Mouse (Mus musculus) megakaryocyte-erythroid progenitor cell, adult 5-6 weeks (primary cell): Measurements from ENCODE around the gene Ddah2. TPM values are rescaled to one million over a fixed set of nuclear protein-coding genes. Genes with fewer than 3 reads are reported as not detected.
A peak's percentile ranks its signal among the peaks of the same experiment; 100 is the strongest.

Experiments
- ATAC-seq: replicated peaks from 2 replicates; pipeline ENCODE4 v1.8.0; 2016; ENCODE audit warnings: mild to moderate bottlenecking, inconsistent platforms; ENCODE audit not compliant: severe bottlenecking, poor library complexity, low FRiP score, low TSS enrichment
- total RNA-seq, 2 experiments: library from RNA; stranded (forward) in 1 of 2; stranded (reverse) in 1 of 2; fragments of 200-1000, 215-1000 nt in 1 of 2; fragments of >200 nt in 1 of 2; fragmentation: Nextera tagmentation in 1 of 2; gene quantifications; 2 replicates each; pipeline ENCODE4 v1.2.3; 2014 to 2017

Ddah2 gene
- total RNA-seq, 2 experiments from 2014 or later: 4.6 to 7.6 TPM

- no peak for ATAC-seq
Observed at GRCm38 (mm10) chr17:35092403-35093198, 33.8 kb downstream of the Ddah2 start.

- ATAC-seq: no peak
Observed at GRCm38 (mm10) chr17:35094475-35095365, 35.9 kb downstream of the Ddah2 start.

GRCm38 (mm10) chr17:35096597-35096996 lies 37.8 kb downstream of the Ddah2 start:
- no peak for ATAC-seq

- no peak for ATAC-seq
Observed at GRCm38 (mm10) chr17:35097164-35097655, 38.4 kb downstream of the Ddah2 start.

GRCm38 (mm10) chr17:35100196-35100765 lies 41.4 kb downstream of the Ddah2 start:
- no peak for ATAC-seq

GRCm38 (mm10) chr17:35101161-35101560 lies 42.3 kb downstream of the Ddah2 start:
- no peak for ATAC-seq

GRCm38 (mm10) chr17:35102299-35102698 lies 43.5 kb downstream of the Ddah2 start:
- ATAC-seq: no peak

- ATAC-seq: peak; percentile 29
Observed at GRCm38 (mm10) chr17:35103221-35103690, 44.4 kb downstream of the Ddah2 start.

GRCm38 (mm10) chr17:35104079-35104478 lies 45.2 kb downstream of the Ddah2 start:
- ATAC-seq: no peak

- ATAC-seq: peak; percentile 87
Observed at GRCm38 (mm10) chr17:35104754-35105153, 45.9 kb downstream of the Ddah2 start.

- ATAC-seq: peak; percentile 12; the same call in 1 of the 2 replicates
Observed at GRCm38 (mm10) chr17:35105740-35106389, 47.0 kb downstream of the Ddah2 start.

- no peak for ATAC-seq
Observed at GRCm38 (mm10) chr17:35106522-35106921, 47.7 kb downstream of the Ddah2 start.

GRCm38 (mm10) chr17:35108097-35108496 lies 49.3 kb downstream of the Ddah2 start, which contains the start of gene Ly6g5c:
Ly6g5c (plus strand) TSS chr17:35108279.
- ATAC-seq: no peak

Other genes starting within 250 kb of the Ddah2 start
Only the 30 nearest of the 45 such genes appear.
- gene Slc44a4, start 144.6 kb upstream of the Ddah2 start, total RNA-seq (2014; fragmentation: Nextera tagmentation): not detected in 2 replicates
- not detected in 2 replicates for gene Slc44a4, start 144.6 kb upstream of the Ddah2 start, total RNA-seq (2017)
- 5.2 and 7.0 TPM in 2 replicates for gene Neu1, start 127.8 kb upstream of the Ddah2 start, total RNA-seq (2014; fragmentation: Nextera tagmentation)
- 3.7 and 5.4 TPM in 2 replicates for gene Neu1, start 127.8 kb upstream of the Ddah2 start, total RNA-seq (2017)
- 13.6 and 28.5 TPM in 2 replicates for gene Hspa1b, start 99.8 kb upstream of the Ddah2 start, total RNA-seq (2014; fragmentation: Nextera tagmentation)
- gene Hspa1b, start 99.8 kb upstream of the Ddah2 start, total RNA-seq (2017): 62.5 and 83.5 TPM in 2 replicates
- gene Gm20481, start 89.1 kb upstream of the Ddah2 start, total RNA-seq (2014; fragmentation: Nextera tagmentation): not detected in 2 replicates
- not detected in 2 replicates for gene Gm20481, start 89.1 kb upstream of the Ddah2 start, total RNA-seq (2017)
- gene Hspa1a, start 86.9 kb upstream of the Ddah2 start, total RNA-seq (2014; fragmentation: Nextera tagmentation): 6.5 and 10.1 TPM in 2 replicates
- 30.2 and 43.3 TPM in 2 replicates for gene Hspa1a, start 86.9 kb upstream of the Ddah2 start, total RNA-seq (2017)
- not detected in 2 replicates for gene Hspa1l, start 86.3 kb upstream of the Ddah2 start, total RNA-seq (2014; fragmentation: Nextera tagmentation)
- gene Hspa1l, start 86.3 kb upstream of the Ddah2 start, total RNA-seq (2017): not detected in 2 replicates
- 269 and 281 TPM in 2 replicates for gene Lsm2, start 77.2 kb upstream of the Ddah2 start, total RNA-seq (2014; fragmentation: Nextera tagmentation)
- 34.8 and 79.7 TPM in 2 replicates for gene Lsm2, start 77.2 kb upstream of the Ddah2 start, total RNA-seq (2017)
- gene Vars, start 58.0 kb upstream of the Ddah2 start, total RNA-seq (2014; fragmentation: Nextera tagmentation): 137 and 213 TPM in 2 replicates
- gene Vars, start 58.0 kb upstream of the Ddah2 start, total RNA-seq (2017): 226 and 342 TPM in 2 replicates
- gene Vwa7, start 42.5 kb upstream of the Ddah2 start, total RNA-seq (2014; fragmentation: Nextera tagmentation): 0.31 and 0.54 TPM in 2 replicates
- gene Vwa7, start 42.5 kb upstream of the Ddah2 start, total RNA-seq (2017): 0.15 and 0.19 TPM in 2 replicates
- gene Sapcd1, start 31.0 kb upstream of the Ddah2 start, total RNA-seq (2014; fragmentation: Nextera tagmentation): 9.4 and 14.7 TPM in 2 replicates
- 4.2 TPM in 1 of 2 replicates, not detected in the other for gene Sapcd1, start 31.0 kb upstream of the Ddah2 start, total RNA-seq (2017)
- gene Msh5, start 12.3 kb upstream of the Ddah2 start, total RNA-seq (2014; fragmentation: Nextera tagmentation): 10.0 and 10.6 TPM in 2 replicates
- gene Msh5, start 12.3 kb upstream of the Ddah2 start, total RNA-seq (2017): 2.4 and 3.1 TPM in 2 replicates
- 126 and 137 TPM in 2 replicates for gene Clic1, start 9.1 kb upstream of the Ddah2 start, total RNA-seq (2014; fragmentation: Nextera tagmentation)
- gene Clic1, start 9.1 kb upstream of the Ddah2 start, total RNA-seq (2017): 137 and 183 TPM in 2 replicates
- gene Ly6g6c, start 6.4 kb downstream of the Ddah2 start, total RNA-seq (2014; fragmentation: Nextera tagmentation): not detected in 2 replicates
- gene Ly6g6c, start 6.4 kb downstream of the Ddah2 start, total RNA-seq (2017): not detected in 2 replicates
- gene Mpig6b, start 7.1 kb downstream of the Ddah2 start, total RNA-seq (2014; fragmentation: Nextera tagmentation): 0.32 TPM in 1 of 2 replicates, not detected in the other
- gene Mpig6b, start 7.1 kb downstream of the Ddah2 start, total RNA-seq (2017): not detected in 2 replicates
- gene Ly6g6e, start 17.9 kb downstream of the Ddah2 start, total RNA-seq (2014; fragmentation: Nextera tagmentation): not detected in 2 replicates
- not detected in 2 replicates for gene Ly6g6e, start 17.9 kb downstream of the Ddah2 start, total RNA-seq (2017)
- not detected in 2 replicates for gene Ly6g6d, start 19.0 kb downstream of the Ddah2 start, total RNA-seq (2014; fragmentation: Nextera tagmentation)
- not detected in 2 replicates for gene Ly6g6d, start 19.0 kb downstream of the Ddah2 start, total RNA-seq (2017)
- gene Ly6g6f, start 26.6 kb downstream of the Ddah2 start, total RNA-seq (2014; fragmentation: Nextera tagmentation): not detected in 2 replicates
- not detected in 2 replicates for gene Ly6g6f, start 26.6 kb downstream of the Ddah2 start, total RNA-seq (2017)
- 62.9 and 76.7 TPM in 2 replicates for gene Abhd16a, start 30.2 kb downstream of the Ddah2 start, total RNA-seq (2014; fragmentation: Nextera tagmentation)
- 38.5 and 46.7 TPM in 2 replicates for gene Abhd16a, start 30.2 kb downstream of the Ddah2 start, total RNA-seq (2017)
- gene Ly6g5c, start 49.2 kb downstream of the Ddah2 start, total RNA-seq (2014; fragmentation: Nextera tagmentation): not detected in 2 replicates
- gene Ly6g5c, start 49.2 kb downstream of the Ddah2 start, total RNA-seq (2017): not detected in 2 replicates
- 0.42 and 1.1 TPM in 2 replicates for gene Ly6g5b, start 56.4 kb downstream of the Ddah2 start, total RNA-seq (2014; fragmentation: Nextera tagmentation)
- gene Ly6g5b, start 56.4 kb downstream of the Ddah2 start, total RNA-seq (2017): 0.99 TPM in 1 of 2 replicates, not detected in the other
- gene Gpank1, start 62.4 kb downstream of the Ddah2 start, total RNA-seq (2014; fragmentation: Nextera tagmentation): 30.4 and 31.5 TPM in 2 replicates
- gene Gpank1, start 62.4 kb downstream of the Ddah2 start, total RNA-seq (2017): 36.2 and 37.7 TPM in 2 replicates
- gene Csnk2b, start 63.0 kb downstream of the Ddah2 start, total RNA-seq (2014; fragmentation: Nextera tagmentation): 340 and 451 TPM in 2 replicates
- 319 and 482 TPM in 2 replicates for gene Csnk2b, start 63.0 kb downstream of the Ddah2 start, total RNA-seq (2017)
- 0.70 and 6.3 TPM in 2 replicates for gene D17H6S53E, start 67.3 kb downstream of the Ddah2 start, total RNA-seq (2014; fragmentation: Nextera tagmentation)
- 4.4 and 9.0 TPM in 2 replicates for gene D17H6S53E, start 67.3 kb downstream of the Ddah2 start, total RNA-seq (2017)
- gene Apom, start 73.0 kb downstream of the Ddah2 start, total RNA-seq (2014; fragmentation: Nextera tagmentation): not detected in 2 replicates
- not detected in 2 replicates for gene Apom, start 73.0 kb downstream of the Ddah2 start, total RNA-seq (2017)
- gene Bag6, start 76.1 kb downstream of the Ddah2 start, total RNA-seq (2014; fragmentation: Nextera tagmentation): 158 TPM in 2 replicates
- gene Bag6, start 76.1 kb downstream of the Ddah2 start, total RNA-seq (2017): 63.3 and 105 TPM in 2 replicates
- gene Prrc2a, start 105.9 kb downstream of the Ddah2 start, total RNA-seq (2014; fragmentation: Nextera tagmentation): 392 and 430 TPM in 2 replicates
- 44.9 and 47.1 TPM in 2 replicates for gene Prrc2a, start 105.9 kb downstream of the Ddah2 start, total RNA-seq (2017)
- not detected in 2 replicates for gene Aif1, start 117.0 kb downstream of the Ddah2 start, total RNA-seq (2014; fragmentation: Nextera tagmentation)
- gene Aif1, start 117.0 kb downstream of the Ddah2 start, total RNA-seq (2017): 7.4 TPM in 1 of 2 replicates, not detected in the other
- not detected in 2 replicates for gene Lst1, start 129.4 kb downstream of the Ddah2 start, total RNA-seq (2014; fragmentation: Nextera tagmentation)
- 15.8 TPM in 1 of 2 replicates, not detected in the other for gene Lst1, start 129.4 kb downstream of the Ddah2 start, total RNA-seq (2017)
- 5.5 and 12.6 TPM in 2 replicates for gene Ltb, start 135.4 kb downstream of the Ddah2 start, total RNA-seq (2014; fragmentation: Nextera tagmentation)
- 1.3 TPM in 1 of 2 replicates, not detected in the other for gene Ltb, start 135.4 kb downstream of the Ddah2 start, total RNA-seq (2017)
- 1.8 TPM in 1 of 2 replicates, not detected in the other for gene Tnf, start 143.0 kb downstream of the Ddah2 start, total RNA-seq (2014; fragmentation: Nextera tagmentation)
- gene Tnf, start 143.0 kb downstream of the Ddah2 start, total RNA-seq (2017): 0.88 and 7.7 TPM in 2 replicates